Mouse (Mus musculus): ENCODE data around the gene Cdk5r1. TPM values are rescaled to one million over a fixed set of nuclear protein-coding genes. Genes with fewer than 3 reads are reported as not detected.

Cdk5r1 gene
- polyA plus RNA-seq, 1 experiment from 2014 or later, result 0.75 TPM

DNA sequence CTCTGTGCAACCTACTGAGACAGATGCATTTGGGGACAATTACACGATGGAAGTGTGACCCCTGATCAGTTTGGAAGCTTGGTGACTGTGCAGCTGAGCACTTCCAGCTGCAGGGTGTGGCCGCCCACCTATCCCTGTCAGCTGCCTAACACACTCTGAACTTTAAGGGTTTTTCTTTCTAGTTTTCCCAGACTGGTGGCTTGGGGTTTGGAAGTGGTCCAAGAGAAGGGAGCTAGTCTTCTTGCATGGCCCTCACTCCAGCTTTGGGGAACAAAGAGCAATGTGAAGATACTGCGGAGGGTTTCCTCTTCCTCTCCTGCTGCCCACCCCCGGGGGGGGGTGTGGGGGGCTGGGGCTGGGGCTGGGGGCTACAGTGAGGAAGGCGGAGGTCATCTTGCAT is 2.6 kb downstream of the Cdk5r1 start:
- 74% methylated on average over 4 of the region's 5 CpGs for WGBS
- Histone ChIP-seq H3K9ac (ENCODE audit: low read length) (no peak overlapping the region), H3K36me3 (ENCODE audit: control insufficient read depth, insufficient read depth, low read length) (no peaks in the 10 kb centered on the region), H3K4me2 (replicated peaks; ENCODE audit: low read depth) (no peak overlapping the region), H3K4me3 (ENCODE audit: low read depth, low read length) (no peak overlapping the region), H3K9me3 (ENCODE audit: control insufficient read depth, low read length) (no peaks in the 10 kb centered on the region), H3K27me3 (ENCODE audit: control insufficient read depth, insufficient read depth, low read length) (no peaks in the 10 kb centered on the region), H3K4me1 (replicated peaks; ENCODE audit: control insufficient read depth, insufficient read depth) (peaks cover 5% of the 10 kb centered on the region; the same call in 1 of the 2 replicates), H3K27ac (replicated peaks) (no peak overlapping the region)
- ATAC-seq (ENCODE audit: low FRiP score, low TSS enrichment) (no peak), DNase-seq (ENCODE audit: low spot score) (no peak)
- TF ChIP-seq CTCF (IDR thresholded peaks at IDR 0.05; ENCODE audit: low read depth) (no peak), EP300 (optimal IDR thresholded peaks at IDR 0.05) (no peak)

DNA sequence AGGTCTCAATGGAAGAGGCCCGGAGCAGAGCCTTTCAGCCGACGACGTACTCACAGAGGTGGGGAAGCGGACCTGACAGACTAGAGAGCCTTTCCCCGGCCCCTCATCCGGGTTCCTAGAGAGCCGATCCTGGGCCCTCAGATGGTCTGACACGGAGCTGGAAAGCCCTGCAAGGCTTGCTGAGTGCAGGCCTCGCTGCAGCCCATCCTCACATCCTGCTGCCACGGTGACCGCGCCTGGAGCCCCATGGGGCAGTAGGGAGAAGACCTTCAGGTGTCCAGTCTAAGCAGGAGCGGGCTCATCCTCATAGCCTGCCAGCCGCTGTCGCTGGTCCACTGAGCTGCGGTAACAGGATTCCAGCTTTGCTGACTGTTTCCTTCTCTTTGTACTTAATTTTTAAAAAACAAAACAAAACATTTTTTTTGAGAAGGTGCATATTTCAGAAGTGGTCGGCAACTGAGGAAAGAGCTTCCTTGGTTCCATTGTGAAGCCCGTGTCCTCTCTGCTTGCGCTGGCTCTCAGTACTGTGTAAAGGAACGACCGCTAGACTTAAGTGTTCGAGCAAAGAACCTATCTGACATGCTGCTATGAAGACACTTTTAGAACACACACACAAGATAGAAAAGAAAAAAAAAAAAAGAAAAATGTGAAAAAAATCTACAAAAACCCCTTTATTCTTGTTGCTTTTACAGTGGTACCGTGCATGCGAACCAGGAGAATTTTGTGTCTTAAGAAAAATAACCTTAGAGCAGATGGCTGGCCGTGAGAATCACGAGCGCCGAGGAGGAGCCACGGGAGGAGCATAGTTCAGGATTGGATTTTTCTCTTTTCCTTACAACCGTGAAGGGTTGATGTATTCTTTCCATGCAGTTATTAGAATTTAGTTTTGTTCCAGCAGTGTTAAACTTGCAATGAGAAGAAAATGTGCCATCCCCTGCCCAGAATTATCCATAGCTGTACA is 3.4 kb downstream of the Cdk5r1 start:
- whole genome bisulfite sequencing, result 85% methylated on average over 31 of the region's 31 CpGs
- no peak for ATAC-seq (ENCODE audit: low FRiP score, low TSS enrichment)
- H3K9me3 ChIP-seq (ENCODE audit: control insufficient read depth, low read length), result no peaks in the 10 kb centered on the region
- no peaks in the 10 kb centered on the region for H3K36me3 ChIP-seq (ENCODE audit: control insufficient read depth, insufficient read depth, low read length)
- no peak overlapping the region for H3K4me2 ChIP-seq (replicated peaks; ENCODE audit: low read depth)
- TF ChIP-seq CTCF (IDR thresholded peaks at IDR 0.05; ENCODE audit: low read depth) (no peak), EP300 (optimal IDR thresholded peaks at IDR 0.05) (no peak)
- H3K4me1 ChIP-seq (replicated peaks; ENCODE audit: control insufficient read depth, insufficient read depth), result peaks cover 5% of the 10 kb centered on the region; the same call in 1 of the 2 replicates
- no peak overlapping the region for H3K27ac ChIP-seq (replicated peaks)
- no peaks in the 10 kb centered on the region for H3K27me3 ChIP-seq (ENCODE audit: control insufficient read depth, insufficient read depth, low read length)
- H3K4me3 ChIP-seq (ENCODE audit: low read depth, low read length), result no peak overlapping the region
- no peak for DNase-seq (ENCODE audit: low spot score)
- no peak overlapping the region for H3K9ac ChIP-seq (ENCODE audit: low read length)

DNA sequence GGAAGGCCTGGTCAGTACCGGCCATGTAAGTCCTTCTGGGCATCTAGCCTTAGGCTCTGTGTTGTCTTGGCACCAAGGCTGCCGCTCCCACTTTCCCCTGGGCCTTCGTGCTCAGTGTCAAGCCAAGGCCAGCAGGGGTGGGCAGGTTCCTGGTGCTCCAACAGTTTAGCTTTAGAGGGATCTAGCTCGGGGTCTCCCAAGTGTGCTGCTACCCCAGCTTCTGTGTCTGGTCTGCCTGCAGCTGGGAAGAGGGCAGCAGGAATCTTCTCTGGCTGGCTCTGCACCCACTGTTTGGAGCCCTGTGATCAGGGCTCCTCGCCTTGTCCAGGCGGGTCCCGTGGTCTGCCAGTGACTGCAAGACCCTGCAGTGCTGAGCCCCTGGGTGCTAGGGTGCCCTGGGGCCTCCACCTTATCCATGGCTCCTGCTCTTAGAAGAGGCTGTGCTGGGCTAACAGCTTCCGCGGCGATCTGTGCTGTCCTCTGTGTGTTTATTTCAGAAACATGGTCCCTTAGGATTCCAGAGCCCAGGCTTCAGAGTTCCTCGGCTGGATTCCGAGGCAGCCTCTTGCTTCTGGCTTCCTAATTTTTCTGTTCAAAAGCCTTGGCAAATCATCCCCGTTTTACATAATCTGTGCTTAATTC is 4.7 kb downstream of the Cdk5r1 start:
- TF ChIP-seq EP300 (optimal IDR thresholded peaks at IDR 0.05), result no peak
- no peak for TF ChIP-seq CTCF (IDR thresholded peaks at IDR 0.05; ENCODE audit: low read depth)
- WGBS, result 86% methylated on average over 13 of the region's 13 CpGs
- no peak overlapping the region for H3K9ac ChIP-seq (ENCODE audit: low read length)
- H3K27me3 ChIP-seq (ENCODE audit: control insufficient read depth, insufficient read depth, low read length), result no peaks in the 10 kb centered on the region
- ATAC-seq (ENCODE audit: low FRiP score, low TSS enrichment), result no peak
- no peak overlapping the region for H3K4me2 ChIP-seq (replicated peaks; ENCODE audit: low read depth)
- peaks cover 5% of the 10 kb centered on the region; the same call in 1 of the 2 replicates for H3K4me1 ChIP-seq (replicated peaks; ENCODE audit: control insufficient read depth, insufficient read depth)
- no peak for DNase-seq (ENCODE audit: low spot score)
- no peaks in the 10 kb centered on the region for H3K36me3 ChIP-seq (ENCODE audit: control insufficient read depth, insufficient read depth, low read length)
- no peaks in the 10 kb centered on the region for H3K9me3 ChIP-seq (ENCODE audit: control insufficient read depth, low read length)
- no peak overlapping the region for H3K27ac ChIP-seq (replicated peaks)
- H3K4me3 ChIP-seq (ENCODE audit: low read depth, low read length), result no peak overlapping the region

DNA sequence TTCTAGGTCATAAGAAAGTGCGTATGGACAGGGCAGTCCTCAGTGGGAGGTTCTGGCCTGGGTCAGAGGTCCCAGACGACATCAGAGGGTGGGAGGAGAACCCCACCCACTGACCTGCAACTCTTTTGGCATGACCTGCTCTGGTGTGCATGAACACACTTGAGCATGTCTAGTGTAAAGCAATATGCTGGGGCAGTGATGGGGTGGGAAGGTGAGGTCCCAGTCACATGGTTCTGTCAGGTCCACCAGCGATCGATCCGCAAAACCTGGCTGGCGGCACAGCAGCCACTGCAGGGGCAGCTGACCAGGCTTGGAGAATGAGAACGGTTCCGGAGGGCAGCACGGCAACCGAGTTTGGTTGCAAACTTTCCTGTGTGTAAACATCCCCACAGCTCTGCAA is 5.5 kb downstream of the Cdk5r1 start:
- no peak overlapping the region for H3K27ac ChIP-seq (replicated peaks)
- no peak for TF ChIP-seq EP300 (optimal IDR thresholded peaks at IDR 0.05)
- no peak for TF ChIP-seq CTCF (IDR thresholded peaks at IDR 0.05; ENCODE audit: low read depth)
- no peaks in the 10 kb centered on the region for H3K27me3 ChIP-seq (ENCODE audit: control insufficient read depth, insufficient read depth, low read length)
- 65% methylated on average over 10 of the region's 10 CpGs for WGBS
- no peaks in the 10 kb centered on the region for H3K9me3 ChIP-seq (ENCODE audit: control insufficient read depth, low read length)
- no peak overlapping the region for H3K9ac ChIP-seq (ENCODE audit: low read length)
- H3K4me1 ChIP-seq (replicated peaks; ENCODE audit: control insufficient read depth, insufficient read depth), result peaks cover 5% of the 10 kb centered on the region; the same call in 1 of the 2 replicates
- no peak for DNase-seq (ENCODE audit: low spot score)
- no peak overlapping the region for H3K4me3 ChIP-seq (ENCODE audit: low read depth, low read length)
- H3K36me3 ChIP-seq (ENCODE audit: control insufficient read depth, insufficient read depth, low read length), result no peaks in the 10 kb centered on the region
- no peak overlapping the region for H3K4me2 ChIP-seq (replicated peaks; ENCODE audit: low read depth)
- no peak for ATAC-seq (ENCODE audit: low FRiP score, low TSS enrichment)

DNA sequence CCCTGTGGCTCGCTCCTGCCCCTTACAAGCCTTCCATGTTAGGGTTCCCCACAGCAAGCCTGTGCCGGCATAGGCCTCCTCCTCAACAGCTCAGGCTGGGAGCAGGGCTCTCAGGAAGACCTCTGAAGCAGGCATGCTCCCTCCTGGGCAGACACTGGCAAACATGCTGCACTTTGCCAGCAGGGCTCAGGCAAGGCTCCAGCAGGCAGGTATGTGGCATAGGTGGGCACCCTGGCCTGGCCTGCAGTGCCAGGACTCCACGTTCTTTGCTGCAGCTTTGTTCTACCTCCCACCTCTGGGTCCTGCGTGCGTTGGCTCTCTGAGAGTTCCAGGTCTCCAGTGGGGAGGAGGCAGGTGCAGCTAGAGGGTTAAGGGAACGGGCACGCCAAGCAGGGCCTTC is 6.1 kb downstream of the Cdk5r1 start:
- no peaks in the 10 kb centered on the region for H3K27me3 ChIP-seq (ENCODE audit: control insufficient read depth, insufficient read depth, low read length)
- H3K4me2 ChIP-seq (replicated peaks; ENCODE audit: low read depth), result no peak overlapping the region
- H3K4me1 ChIP-seq (replicated peaks; ENCODE audit: control insufficient read depth, insufficient read depth), result peaks cover under 1% of the 10 kb centered on the region; the same call in 1 of the 2 replicates
- H3K27ac ChIP-seq (replicated peaks), result no peak overlapping the region
- H3K9me3 ChIP-seq (ENCODE audit: control insufficient read depth, low read length), result no peaks in the 10 kb centered on the region
- ATAC-seq (ENCODE audit: low FRiP score, low TSS enrichment) (no peak), DNase-seq (ENCODE audit: low spot score) (no peak)
- TF ChIP-seq EP300 (optimal IDR thresholded peaks at IDR 0.05) (no peak), CTCF (IDR thresholded peaks at IDR 0.05; ENCODE audit: low read depth) (no peak)
- no peaks in the 10 kb centered on the region for H3K36me3 ChIP-seq (ENCODE audit: control insufficient read depth, insufficient read depth, low read length)
- 91% methylated on average over 7 of the region's 7 CpGs for WGBS
- H3K9ac ChIP-seq (ENCODE audit: low read length), result no peak overlapping the region
- no peak overlapping the region for H3K4me3 ChIP-seq (ENCODE audit: low read depth, low read length)
